Mouse (Mus musculus) T-helper 2 cell (primary cell): Measurements from ENCODE around the gene D630039A03Rik.
"Not testable (repeated sequence)": the region's sequence is repeated elsewhere in the genome, so short reads cannot be mapped to it uniquely, and the experiment has no call there.

Experiments
- in situ Hi-C: fragments of 300-600 bp; cut with MboI, MseI; formaldehyde crosslinking; loops from one replicate; pipeline ENCODE4 v1.15.1; 2025; ENCODE audit warnings: high pct_unique_total_duplicates

The D630039A03Rik gene

DNA sequence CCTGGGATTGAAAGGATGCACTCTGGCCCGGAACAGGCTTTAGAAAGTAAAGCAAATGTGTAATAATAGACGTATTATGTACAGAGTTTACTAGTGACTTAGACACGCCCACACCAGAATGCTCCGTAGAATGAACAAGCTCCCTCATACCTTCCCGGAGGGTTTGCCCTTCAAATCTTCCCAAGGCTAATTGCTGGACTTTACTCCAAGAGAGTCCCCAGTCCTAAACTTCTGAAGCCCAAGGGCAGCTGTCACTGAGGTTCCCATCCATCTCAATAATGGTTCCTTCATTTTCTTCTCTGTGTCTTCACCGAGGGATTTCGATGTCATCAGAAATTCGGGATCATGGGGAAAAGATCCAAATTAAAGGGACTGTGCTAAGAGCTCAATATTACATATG is 26.3 kb downstream of the D630039A03Rik start:
- in situ Hi-C loops = no loop called here

DNA sequence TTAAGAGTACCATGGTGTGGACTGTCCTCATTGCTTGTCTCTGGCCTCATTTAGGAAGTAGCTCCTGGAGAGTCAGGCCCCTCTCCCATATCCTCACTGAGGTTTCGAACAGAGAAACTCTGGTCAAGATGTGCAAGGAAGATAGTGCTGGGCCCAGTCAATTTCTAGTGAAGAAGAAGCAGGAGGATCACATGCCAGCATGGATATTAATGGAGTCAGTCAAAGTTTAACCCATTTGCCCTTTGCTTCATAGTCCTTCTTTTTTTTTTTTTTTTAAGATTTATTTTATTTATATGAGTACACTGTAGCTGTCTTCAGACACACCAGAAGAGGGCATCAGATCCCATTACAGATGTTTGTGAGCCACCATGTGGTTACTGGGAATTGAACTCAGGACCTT is 27.1 kb downstream of the D630039A03Rik start:
- in situ Hi-C loops = not testable (repeated sequence)

DNA sequence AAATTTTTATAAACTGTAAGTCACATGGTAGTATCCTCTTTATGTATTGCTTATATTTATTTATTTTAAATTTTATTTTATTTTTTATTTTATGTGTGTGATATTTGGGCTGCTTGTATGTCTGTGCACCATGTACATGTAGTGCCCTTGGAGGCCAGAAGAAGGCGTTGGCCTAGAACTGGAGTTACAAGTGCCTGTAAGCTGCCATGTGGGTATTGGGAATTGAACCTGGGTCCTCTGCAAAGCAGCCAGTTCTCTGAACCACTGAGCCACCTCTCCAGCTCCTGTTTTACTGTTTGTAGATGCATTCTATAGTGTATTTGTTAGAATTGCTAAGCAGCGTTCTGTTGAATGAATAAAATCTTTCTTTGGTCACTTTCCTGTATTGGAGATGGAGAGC is 27.9 kb downstream of the D630039A03Rik start:
- in situ Hi-C loops = no loop called here

DNA sequence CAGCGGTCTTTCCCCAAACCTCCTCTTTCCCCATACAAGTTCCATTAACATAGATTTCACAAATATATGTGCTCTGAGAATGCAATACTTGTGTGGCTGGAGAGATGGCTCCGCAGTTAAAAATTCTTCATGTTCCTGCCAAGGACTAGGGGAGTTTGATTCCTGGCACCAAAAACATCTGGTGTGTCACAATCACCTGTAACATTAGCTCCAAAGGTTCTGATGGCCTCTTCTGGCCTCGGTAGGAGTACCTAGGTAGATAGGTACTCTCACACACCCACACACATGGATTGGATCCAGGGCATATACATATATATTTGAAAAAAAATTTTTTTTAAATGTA is 29.2 kb downstream of the D630039A03Rik start:
- in situ Hi-C loops = no loop called here

DNA sequence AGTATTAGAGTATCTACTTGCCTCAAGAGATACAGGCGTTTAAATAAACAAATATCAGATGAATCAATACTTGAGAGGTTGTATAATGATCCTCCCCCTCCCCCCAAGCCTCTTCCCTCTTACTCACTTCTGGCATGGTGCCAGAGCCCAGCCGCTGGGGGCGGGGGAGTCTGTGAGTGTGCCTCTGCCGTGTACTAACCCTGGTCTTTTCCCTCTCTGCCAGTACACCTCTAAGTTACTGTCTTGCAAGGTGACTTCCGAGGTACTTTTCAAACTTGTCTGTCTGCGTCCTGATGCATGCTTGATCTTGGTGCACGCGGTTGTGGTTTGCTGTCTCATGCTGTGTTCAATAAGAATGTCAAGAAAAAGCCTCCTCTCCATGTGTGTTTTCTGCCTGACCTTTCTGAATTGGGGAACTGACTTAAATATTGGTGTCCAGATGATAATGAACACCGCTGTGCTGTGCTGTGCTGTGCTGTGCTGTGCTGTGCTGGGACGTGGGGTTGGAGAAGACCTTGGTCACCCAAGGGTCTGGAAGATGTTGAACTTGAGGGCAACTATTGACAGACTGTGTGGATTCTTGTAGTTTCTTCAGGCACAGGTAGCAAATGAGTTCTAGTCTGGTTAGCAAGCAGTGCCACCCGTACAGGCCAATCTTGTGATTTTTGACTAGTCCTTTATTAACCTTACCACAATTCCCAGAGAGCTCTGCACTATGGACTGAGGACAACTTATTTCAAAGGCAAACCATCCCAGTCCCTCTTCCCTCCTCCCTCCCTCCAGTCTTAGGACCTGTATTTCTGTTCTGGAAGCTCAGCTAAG is 29.8 kb downstream of the D630039A03Rik start:
- in situ Hi-C loops = no loop called here

DNA sequence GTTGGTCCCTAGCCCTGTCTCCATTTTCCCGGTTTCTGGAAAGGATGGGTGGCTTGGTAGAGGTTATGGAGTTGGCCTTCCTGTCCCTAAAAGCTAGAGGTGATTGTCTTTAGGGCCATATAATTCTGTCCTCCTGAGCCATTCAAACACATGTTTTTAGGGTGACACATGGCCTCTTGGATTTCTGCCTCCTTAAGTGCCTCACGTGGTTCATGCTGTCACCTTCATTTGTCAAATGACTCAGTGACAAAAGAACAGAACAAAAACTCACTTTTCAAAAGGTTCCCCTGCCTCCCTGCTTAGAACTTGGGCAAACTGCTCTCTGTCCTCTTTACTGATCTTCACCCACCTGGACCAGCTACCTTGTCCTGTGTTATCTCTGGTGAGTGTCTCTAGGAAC is 30.9 kb downstream of the D630039A03Rik start:
- in situ Hi-C loops = no loop called here

DNA sequence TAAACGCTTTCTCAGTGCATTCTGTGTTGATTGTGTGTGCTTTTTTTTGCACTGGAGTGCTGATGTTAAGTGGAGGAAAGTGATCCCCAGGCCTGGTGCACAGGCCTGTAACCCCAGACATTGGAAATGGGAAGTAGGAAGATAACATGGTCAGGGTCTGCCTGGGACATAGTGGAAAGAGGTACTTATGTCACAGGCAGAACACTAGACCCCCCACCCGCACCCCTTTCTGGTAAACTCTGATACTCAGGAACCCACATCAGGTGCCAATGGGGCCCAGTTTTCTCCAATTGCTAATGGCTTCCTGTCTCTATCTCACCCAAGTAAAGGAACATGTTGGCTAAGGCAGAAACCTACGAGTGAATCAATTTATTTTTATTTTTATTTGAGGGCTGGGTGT is 31.6 kb downstream of the D630039A03Rik start:
- in situ Hi-C loops = loop anchor here (5.0 kb wide), 1 partner anchor 212 kb away; no protein-coding TSS in a partner anchor

DNA sequence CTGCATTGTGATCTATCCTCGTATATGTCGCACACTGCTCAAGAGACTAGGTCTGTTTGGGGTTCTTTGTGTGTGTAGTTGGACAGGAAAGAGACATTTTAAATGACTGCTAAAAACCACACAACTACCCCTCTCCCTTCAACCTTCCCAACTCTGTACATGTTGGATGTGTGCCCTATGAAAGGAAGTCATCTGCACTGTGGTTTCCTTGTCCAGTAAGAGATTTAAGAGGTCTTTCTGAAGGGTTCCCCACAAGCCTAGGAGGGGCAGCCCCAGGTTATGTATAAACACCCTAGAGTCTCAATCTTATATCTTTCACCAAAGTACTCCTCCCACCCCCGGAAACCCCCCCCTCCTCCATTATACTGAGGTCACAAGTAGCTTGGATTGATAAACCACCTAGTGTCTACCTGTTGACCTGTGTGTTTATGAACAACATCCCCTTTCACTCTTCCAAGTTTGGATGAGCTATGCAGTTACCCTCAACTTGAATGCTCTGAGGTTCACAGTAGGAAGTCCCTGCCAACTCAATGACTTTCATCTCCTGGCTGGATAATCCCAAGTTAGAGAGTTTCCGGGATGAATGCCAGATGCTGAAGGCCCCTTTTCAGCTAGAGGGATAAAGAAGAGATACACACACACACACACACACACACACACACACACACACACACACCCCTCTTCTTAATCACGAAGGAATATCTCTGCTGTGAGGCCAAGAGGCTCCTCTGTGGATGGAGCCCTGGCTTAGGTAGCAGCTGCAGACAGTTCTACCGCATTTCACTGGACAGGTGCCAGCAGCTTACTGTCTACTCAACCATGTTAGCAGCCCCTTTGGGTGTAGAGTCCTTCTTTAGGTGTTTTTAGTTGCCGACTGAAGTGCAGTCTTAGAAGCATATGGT is 32.3 kb downstream of the D630039A03Rik start:
- in situ Hi-C loops = loop anchor here (5.0 kb wide), 1 partner anchor 211 kb away; no protein-coding TSS in a partner anchor

DNA sequence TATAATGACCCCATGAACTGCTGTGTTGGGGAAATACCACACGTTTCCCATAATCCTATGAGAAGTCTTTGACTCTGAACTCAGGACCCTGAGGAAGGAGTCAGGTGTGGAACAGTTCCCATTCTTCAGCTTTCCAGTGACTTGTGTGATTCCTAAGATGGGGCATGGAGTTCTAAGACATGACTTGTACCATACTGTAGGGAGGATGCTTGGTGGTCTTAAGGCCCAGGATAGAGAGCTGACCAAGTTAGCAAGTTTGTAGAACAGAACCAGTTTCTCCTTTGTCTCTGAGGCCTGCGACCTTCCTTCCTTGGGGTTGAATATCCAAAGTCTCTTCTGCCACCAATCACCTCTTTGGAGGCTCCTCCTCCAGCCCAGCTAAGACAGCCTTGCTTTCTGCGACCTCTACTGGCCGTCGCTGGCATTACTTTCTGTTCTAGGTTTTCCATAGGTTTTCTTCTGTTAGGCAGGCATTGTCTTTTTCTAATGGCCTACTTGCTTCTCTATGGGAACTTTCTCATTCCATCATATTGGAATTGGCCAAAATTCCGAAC is 36.2 kb downstream of the D630039A03Rik start:
- in situ Hi-C loops = loop anchor here (5.0 kb wide), 1 partner anchor 208 kb away; no protein-coding TSS in a partner anchor

DNA sequence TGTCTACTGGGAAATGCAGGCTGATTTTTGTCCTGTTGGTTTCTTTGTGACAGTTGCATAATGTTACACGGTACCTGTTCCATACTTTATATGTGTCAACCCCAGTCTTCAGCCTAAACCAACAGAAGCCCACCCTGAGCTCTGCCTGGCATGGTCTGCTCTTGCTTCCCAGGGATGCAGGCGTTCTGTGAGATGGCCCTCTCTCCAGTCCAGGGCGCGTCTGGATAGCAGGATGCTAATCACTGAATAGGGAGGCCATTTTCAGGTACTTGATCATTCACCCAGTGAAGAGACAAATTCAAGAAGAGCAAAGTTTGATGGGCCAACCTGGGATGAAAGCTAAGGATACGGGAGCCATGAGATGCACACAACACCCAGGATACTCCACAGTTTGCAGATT is 37.0 kb downstream of the D630039A03Rik start:
- in situ Hi-C loops = no loop called here

DNA sequence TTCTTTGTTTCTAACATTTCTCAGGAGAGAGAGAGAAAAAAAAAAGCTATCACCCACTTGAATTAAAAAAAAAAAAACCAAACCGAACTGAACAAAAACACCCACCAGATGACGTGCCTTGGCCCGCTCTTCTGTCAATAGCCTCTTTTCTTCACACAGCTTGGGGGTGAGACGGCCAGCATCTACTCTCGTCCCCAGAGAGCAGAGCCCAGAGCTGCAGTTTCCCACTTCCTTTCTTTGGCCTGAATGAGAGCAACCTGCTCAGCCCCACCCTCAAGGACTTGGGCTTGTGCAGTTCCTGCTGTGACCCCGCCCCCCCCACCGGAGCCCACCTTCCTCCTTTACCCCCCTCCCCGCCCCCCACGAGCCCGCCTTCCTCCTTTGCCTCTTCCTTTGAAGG is 48.6 kb downstream of the D630039A03Rik start:
- in situ Hi-C loops = no loop called here

DNA sequence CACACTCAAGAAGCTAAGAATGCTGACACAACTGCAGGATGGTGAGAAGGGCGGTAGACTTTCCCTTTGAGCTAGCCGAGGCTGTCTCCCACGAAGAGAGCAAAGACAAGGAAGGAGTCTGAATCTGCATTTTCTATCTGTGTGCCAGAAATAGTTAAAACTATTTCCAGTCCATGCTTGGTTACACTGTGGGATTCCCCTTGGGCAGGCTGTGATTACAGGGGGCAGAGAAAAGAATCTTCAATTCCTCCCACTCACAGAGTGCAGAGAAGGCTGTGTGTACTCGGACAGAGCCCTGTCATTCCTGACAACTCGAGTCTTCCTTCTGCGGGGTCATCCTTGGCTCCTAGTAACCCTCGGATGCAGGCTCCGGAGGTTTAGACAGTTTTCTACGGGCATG is 49.1 kb downstream of the D630039A03Rik start:
- in situ Hi-C loops = no loop called here

DNA sequence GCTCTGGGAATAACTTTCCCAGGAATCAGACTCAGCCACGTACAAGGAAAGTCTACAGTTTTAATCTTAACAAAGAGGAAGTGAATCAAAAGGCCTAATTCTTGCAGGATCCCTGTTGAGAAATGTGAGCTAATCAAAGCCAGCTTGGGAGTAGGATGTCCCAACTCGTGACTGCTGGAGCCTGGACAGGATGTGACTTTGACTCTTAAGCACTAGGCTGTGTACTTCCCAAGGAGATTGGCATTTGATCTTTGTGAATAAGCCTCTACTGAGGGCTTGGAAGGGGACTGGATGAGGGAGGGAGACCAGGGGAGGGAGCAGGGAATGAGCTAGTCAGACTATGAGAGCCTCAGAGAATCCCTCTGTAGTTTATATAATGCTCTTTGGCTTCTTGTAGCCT is 50.0 kb downstream of the D630039A03Rik start:
- in situ Hi-C loops = no loop called here

DNA sequence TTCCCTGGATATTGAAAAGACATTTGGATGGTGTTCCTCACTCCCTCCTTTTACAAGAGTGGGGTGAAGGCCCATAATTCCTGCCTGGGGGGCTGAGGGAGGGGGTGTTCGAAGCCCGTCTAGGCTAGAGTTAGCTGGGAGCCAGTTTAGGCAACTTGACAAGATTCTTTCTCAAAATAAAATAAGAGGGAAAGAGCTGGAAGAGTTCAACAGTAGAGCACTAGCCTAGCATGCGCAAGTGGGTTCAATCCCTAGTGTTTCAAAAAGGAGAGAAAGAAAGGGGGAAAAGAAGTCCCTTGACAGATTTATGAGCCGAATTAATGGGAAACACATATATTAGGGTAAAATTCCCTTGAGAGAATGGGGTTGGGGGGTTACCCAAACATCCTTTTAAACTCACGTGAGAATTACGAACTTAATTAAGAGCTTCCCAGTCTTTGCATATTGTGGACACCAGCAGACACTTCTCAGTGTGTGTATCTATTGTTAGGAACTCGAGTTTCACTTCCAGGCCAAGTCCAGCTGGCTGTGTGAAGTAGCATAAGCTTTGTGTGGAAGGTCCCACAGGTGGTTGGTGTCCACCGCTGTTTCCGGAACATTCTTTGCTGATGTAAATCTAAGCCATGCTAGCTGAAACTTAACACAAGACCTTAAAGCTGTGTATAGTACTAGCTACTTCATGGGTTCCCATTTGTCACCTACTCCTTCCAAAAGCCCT is 53.7 kb downstream of the D630039A03Rik start:
- in situ Hi-C loops = no loop called here

DNA sequence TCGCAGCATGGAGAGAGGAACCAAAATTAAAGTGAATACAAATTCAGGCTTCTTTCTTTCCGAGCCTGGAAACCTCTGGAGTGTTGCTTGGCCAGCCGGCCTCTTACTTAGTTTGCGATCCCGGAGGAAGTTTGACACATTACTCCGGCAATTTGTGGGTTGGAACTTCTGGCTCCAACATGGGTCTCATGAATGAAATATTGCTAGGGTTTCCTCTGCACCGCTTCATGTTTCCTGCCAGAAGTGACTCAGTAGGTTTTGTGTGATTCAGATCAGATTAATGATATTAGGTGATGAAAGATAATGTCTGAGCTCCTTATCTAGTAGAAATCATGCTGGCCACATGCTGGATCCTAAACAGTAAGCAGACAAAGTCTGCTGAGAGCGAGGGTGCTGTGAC is 54.2 kb downstream of the D630039A03Rik start:
- in situ Hi-C loops = no loop called here

DNA sequence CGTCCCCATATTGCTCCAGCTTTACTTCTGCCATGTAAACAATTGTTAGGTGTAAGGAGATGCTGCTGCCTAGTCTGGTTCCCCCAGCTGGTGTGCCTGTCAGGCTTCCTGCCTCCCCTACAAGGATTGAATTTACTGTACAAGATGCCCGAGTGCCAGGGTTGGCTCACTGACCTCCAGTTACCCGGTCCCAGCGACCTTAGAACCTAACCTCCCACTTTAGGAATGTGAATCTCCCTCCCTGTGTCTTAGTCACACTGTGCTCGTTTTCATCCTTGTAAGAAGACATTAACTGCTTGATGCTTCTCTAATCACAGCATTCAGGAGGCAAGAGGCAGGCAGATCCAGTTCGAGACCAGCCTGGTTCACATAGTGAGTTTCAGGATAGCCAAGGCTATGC is 54.9 kb downstream of the D630039A03Rik start:
- in situ Hi-C loops = no loop called here

DNA sequence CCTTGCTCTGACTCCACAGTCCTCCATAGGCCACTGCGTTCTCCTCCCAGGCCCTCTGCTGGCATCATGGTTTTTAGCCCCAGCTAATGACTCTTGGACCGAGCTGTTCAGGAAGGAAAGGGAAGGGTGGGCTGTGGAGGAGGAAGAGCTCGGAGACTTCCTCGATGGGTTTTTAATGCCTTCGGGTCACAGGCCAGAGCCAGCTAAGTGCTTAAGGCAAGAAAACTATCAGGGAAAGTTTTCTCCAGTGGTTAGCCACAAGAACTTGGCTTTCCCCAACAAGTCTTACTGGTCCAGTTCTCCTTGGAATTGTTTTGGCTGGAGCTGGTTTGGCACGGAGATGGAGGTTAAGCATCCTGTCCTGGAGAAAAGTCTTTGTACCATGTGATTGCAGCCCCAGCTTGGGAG is 55.9 kb downstream of the D630039A03Rik start:
- in situ Hi-C loops = no loop called here
